Mouse (Mus musculus): ENCODE results near the gene Large2.
A peak's percentile ranks its signal among the peaks of the same experiment; 100 is the strongest.

- TF ChIP-seq CTCF (IDR thresholded peaks at IDR 0.05; ENCODE audit: extremely low read depth, insufficient read depth, insufficient read length, insufficient replicate concordance) (peak; percentile 23; the same call in 1 of the 2 replicates), POLR2A (IDR thresholded peaks at IDR 0.05; ENCODE audit: low read depth, low read length) (no peak)
Measured at GRCm38 (mm10) chr2:92330840-92331239, 43.8 kb downstream of the Large2 start.
